Mouse (Mus musculus): ENCODE data around the gene Myl6. TPM values are rescaled to one million over a fixed set of nuclear protein-coding genes. Genes with fewer than 3 reads are reported as not detected.

The Myl6 gene
- total RNA-seq, 2 experiments from 2014 or later: 816 to 933 TPM

Small RNA genes within 50 kb of the gene (microRNA-seq; reads per million reads assigned to microRNA genes)
- gene Mir6916 (ENCODE audit: borderline number of aligned reads in 2 of 2): 0 to 0.47 reads per million in 2 experiments
- 1.4 to 4.9 reads per million in 2 experiments for gene Mir8105 (ENCODE audit: borderline number of aligned reads in 2 of 2)

Other genes with a start within 250 kb of the Myl6 start
- not detected for gene Apon, start 240.0 kb downstream of the Myl6 start, total RNA-seq (2021)
- 10 to 100 TPM in 1 of 2 experiments, under 1 TPM in 1; 0.64 to 10.7 TPM for gene Apof, start 225.5 kb downstream of the Myl6 start, total RNA-seq (2021)
- 10 to 100 TPM; 25.8 to 33.0 TPM for gene Stat2, start 223.6 kb downstream of the Myl6 start, total RNA-seq (2021)
- not detected for gene Il23a, start 195.4 kb downstream of the Myl6 start, total RNA-seq (2021)
- gene Pan2, start 190.8 kb downstream of the Myl6 start, total RNA-seq (2021): 10 to 100 TPM; 14.5 to 19.1 TPM
- 100 to 1,000 TPM; 147 to 165 TPM for gene Cnpy2, start 171.7 kb downstream of the Myl6 start, total RNA-seq (2021)
- gene Cs, start 156.4 kb downstream of the Myl6 start, total RNA-seq (2021): 100 to 1,000 TPM; 349 to 654 TPM
- gene Coq10a, start 125.1 kb downstream of the Myl6 start, total RNA-seq (2021): 10 to 100 TPM; 79.8 to 90.2 TPM
- gene Ankrd52, start 117.0 kb downstream of the Myl6 start, total RNA-seq (2021): 10 to 100 TPM; 61.7 to 61.8 TPM
- gene Slc39a5, start 92.9 kb downstream of the Myl6 start, total RNA-seq (2021): under 1 TPM in 1 of 2 experiments, not detected in 1; 0.16 TPM
- gene Nabp2, start 82.7 kb downstream of the Myl6 start, total RNA-seq (2021): 10 to 100 TPM; 74.3 to 75.2 TPM
- gene Rnf41, start 82.5 kb downstream of the Myl6 start, total RNA-seq (2021): 10 to 100 TPM; 40.0 to 42.2 TPM
- gene Smarcc2, start 34.9 kb downstream of the Myl6 start, total RNA-seq (2021): 100 to 1,000 TPM; 113 to 116 TPM
- gene Myl6b, start 4.5 kb upstream of the Myl6 start, total RNA-seq (2021): 10 to 100 TPM in 1 of 2 experiments, 1 to 10 TPM in 1; 5.3 to 11.6 TPM
- gene Esyt1, start 31.7 kb upstream of the Myl6 start, total RNA-seq (2021): 10 to 100 TPM; 23.6 to 39.0 TPM
- 10 to 100 TPM; 14.5 TPM for gene Zc3h10, start 53.6 kb upstream of the Myl6 start, total RNA-seq (2021)
- gene Rpl41, start 55.2 kb upstream of the Myl6 start, total RNA-seq (2021): 1,000 to 10,000 TPM; 2,692 to 2,714 TPM
- gene Pa2g4, start 71.8 kb upstream of the Myl6 start, total RNA-seq (2021): 10 to 100 TPM; 72.6 to 85.2 TPM
- 1 to 10 TPM; 2.6 to 4.0 TPM for gene Erbb3, start 95.5 kb upstream of the Myl6 start, total RNA-seq (2021)
- gene Rps26, start 132.6 kb upstream of the Myl6 start, total RNA-seq (2021): 100 to 1,000 TPM; 564 to 729 TPM
- 1 to 10 TPM; 2.3 TPM for gene Ikzf4, start 151.8 kb upstream of the Myl6 start, total RNA-seq (2021)
- 10 to 100 TPM; 29.4 to 37.6 TPM for gene Suox, start 179.9 kb upstream of the Myl6 start, total RNA-seq (2021)
- 100 to 1,000 TPM; 112 to 122 TPM for gene Rab5b, start 202.1 kb upstream of the Myl6 start, total RNA-seq (2021)
- 1 to 10 TPM in 1 of 2 experiments, under 1 TPM in 1; 0.42 to 1.1 TPM for gene Pmel, start 210.1 kb upstream of the Myl6 start, total RNA-seq (2021)
- gene Cdk2, start 210.9 kb upstream of the Myl6 start, total RNA-seq (2021): 10 to 100 TPM; 12.8 to 13.1 TPM

All from adrenal gland, adult 18-20 months (tissue).